Mouse (Mus musculus) liver, embryonic 14.5 days (tissue): ENCODE data around the gene Enox1. TPM values are rescaled to one million over a fixed set of nuclear protein-coding genes. Genes with fewer than 3 reads are reported as not detected.
"Not testable (repeated sequence)": the region's sequence is repeated elsewhere in the genome, so short reads cannot be mapped to it uniquely, and the experiment has no call there.

Experiments used
- ATAC-seq: fragments of 200-750 bp; cut with Nextera tagmentation; 2 replicates; pipeline ENCODE4 v1.8.0; 2017; ENCODE audit warnings: moderate number of reproducible peaks, mild to moderate bottlenecking, moderate library complexity; ENCODE audit not compliant: insufficient read depth
- DNase-seq, 3 experiments: peaks; one replicate each; pipeline ENCODE4 v3.0.0-alpha.2; 2012 to 2013; ENCODE audit warnings: low read depth in 3 of 3, low spot score in 3 of 3
- H3K27ac ChIP-seq: fragments of 300-500 bp; sonication (generic); 2 replicates; pipeline ENCODE4 v1.5.1; 2014; ENCODE audit warnings: moderate library complexity, mild to moderate bottlenecking, control low read depth, inconsistent platforms
- H3K27me3 ChIP-seq: fragments of 300-500 bp; sonication (generic); 2 replicates; pipeline ENCODE4 v1.6.1; 2014; ENCODE audit warnings: mild to moderate bottlenecking, low read length, moderate library complexity; ENCODE audit not compliant: control insufficient read depth, insufficient read depth
- H3K36me3 ChIP-seq: fragments of 300-500 bp; sonication (generic); replicated peaks from 2 replicates; pipeline ENCODE4 v1.6.1; 2014; ENCODE audit warnings: low read depth; ENCODE audit not compliant: control insufficient read depth, insufficient read depth
- H3K4me1 ChIP-seq, 2 experiments: fragments of 200-500 bp in 1 of 2; fragments of 300-500 bp in 1 of 2; sonication (generic) in 1 of 2; replicated peaks; 2 replicates each; pipeline ENCODE4 v1.6.1; 2012 to 2014; ENCODE audit warnings: antibody characterized with exemption in 1 of 2, inconsistent platforms in 1 of 2, low read length in 1 of 2; ENCODE audit not compliant: control insufficient read depth in 2 of 2, insufficient read depth in 2 of 2
- H3K4me2 ChIP-seq: fragments of 300-500 bp; sonication (generic); 2 replicates; pipeline ENCODE4 v1.6.1; 2014; ENCODE audit warnings: low read depth, mild to moderate bottlenecking, control low read depth, moderate library complexity
- H3K4me3 ChIP-seq, 2 experiments: fragments of 200-500 bp in 1 of 2; fragments of 300-500 bp in 1 of 2; sonication (generic) in 1 of 2; 2 replicates each; pipeline ENCODE4 v1.5.1; 2012 to 2014; ENCODE audit warnings: low read depth in 2 of 2, low read length in 2 of 2, mild to moderate bottlenecking in 2 of 2, control low read depth in 1 of 2, inconsistent platforms in 1 of 2, moderate library complexity in 1 of 2; ENCODE audit not compliant: insufficient read depth in 1 of 2
- H3K9ac ChIP-seq: fragments of 300-500 bp; sonication (generic); replicated peaks from 2 replicates; pipeline ENCODE4 v1.6.1; 2014; ENCODE audit warnings: mild to moderate bottlenecking, control low read depth, moderate library complexity
- H3K9me3 ChIP-seq: fragments of 300-500 bp; sonication (generic); 2 replicates; pipeline ENCODE4 v1.6.1; 2016; ENCODE audit warnings: low read length, mixed read lengths; ENCODE audit not compliant: control insufficient read depth
- CTCF ChIP-seq: IDR thresholded peaks from 2 replicates; pipeline ENCODE4 v1.5.1; 2016; ENCODE audit warnings: antibody characterized with exemption, low read depth, control low read depth
- EP300 ChIP-seq: IDR thresholded peaks from 2 replicates; pipeline ENCODE4 v1.6.1; 2016; ENCODE audit warnings: antibody characterized with exemption, low read depth
- WGBS: fragments of 180-500 bp; shearing (Covaris S2); extraction: QIAGEN DNeasy Blood & Tissue Kit; methylation state at CpG from one replicate; pipeline ENCODE4 v1.1.7; 2014; ENCODE audit not compliant: insufficient replicate concordance; 5-methylcytosine and 5-hydroxymethylcytosine counted together
- polyA plus RNA-seq, 2 experiments: library from polyadenylated mRNA; depleted of rRNA in 1 of 2; stranded (reverse) in 1 of 2; unstranded in 1 of 2; fragments of >200 nt; fragmentation: Nextera tagmentation in 1 of 2; extraction: Ambion mirVana in 1 of 2; gene quantifications; 2 replicates each; pipeline versions ENCODE4 v1.2.1 to v1.2.3; 2012 to 2014

Gene Enox1
- polyA plus RNA-seq (2012; rRNA removed) = 0.03 and 0.07 TPM in 2 replicates
- polyA plus RNA-seq (2014; fragmentation: Nextera tagmentation; extraction: Ambion mirVana) = 0.10 and 0.15 TPM in 2 replicates

- Histone ChIP-seq H3K27ac (no peak within 1 kb of the TSS), H3K9ac (no peak within 1 kb of the TSS), H3K4me2 (peak within 1 kb of the TSS; percentile 61), H3K36me3 (no peaks in the 10 kb centered on the region), H3K27me3 (peaks cover 29% of the 10 kb centered on the region), H3K9me3 (no peaks in the 10 kb centered on the region), H3K4me1 (no peaks in the 10 kb centered on the region), H3K4me3 (peak within 1 kb of the TSS; percentile 13 to 49)
- TF ChIP-seq EP300 (no peak), CTCF (no peak)
- WGBS = under 1% methylated on average over 72 of the region's 73 CpGs
- DNase-seq = no peak
- ATAC-seq = no peak
These were observed at the start of gene Enox1 for GRCm38 (mm10) chr14:77156222-77156910. TSS of gene Enox1 (plus strand) at chr14:77156763.

- not testable (repeated sequence) for H3K9ac ChIP-seq, H3K4me2 ChIP-seq, H3K9me3 ChIP-seq, H3K4me1 ChIP-seq, H3K27ac ChIP-seq, H3K27me3 ChIP-seq, H3K36me3 ChIP-seq, H3K4me3 ChIP-seq, DNase-seq, ATAC-seq
- WGBS = 60% methylated on average over 5 of the region's 5 CpGs
These were observed 45.9 kb upstream of the Enox1 start for GRCm38 (mm10) chr14:77110622-77111021.

- no peak overlapping the region for H3K4me2 ChIP-seq
- no peaks in the 10 kb centered on the region; a peak in 1 of 4 replicates for H3K4me1 ChIP-seq
- ATAC-seq (peak; percentile 41; the same call in 1 of the 2 replicates), DNase-seq (no peak)
- no peak overlapping the region for H3K9ac ChIP-seq
- no peak overlapping the region for H3K4me3 ChIP-seq
- no peaks in the 10 kb centered on the region for H3K36me3 ChIP-seq
- no peak overlapping the region for H3K27ac ChIP-seq
- TF ChIP-seq EP300 = peak; percentile 33
- TF ChIP-seq CTCF = no peak
- no peaks in the 10 kb centered on the region for H3K27me3 ChIP-seq
- H3K9me3 ChIP-seq = no peaks in the 10 kb centered on the region
- WGBS = 39% methylated on average over 5 of the region's 5 CpGs
These were observed 26.0 kb upstream of the Enox1 start for GRCm38 (mm10) chr14:77130612-77131011.

DNA sequence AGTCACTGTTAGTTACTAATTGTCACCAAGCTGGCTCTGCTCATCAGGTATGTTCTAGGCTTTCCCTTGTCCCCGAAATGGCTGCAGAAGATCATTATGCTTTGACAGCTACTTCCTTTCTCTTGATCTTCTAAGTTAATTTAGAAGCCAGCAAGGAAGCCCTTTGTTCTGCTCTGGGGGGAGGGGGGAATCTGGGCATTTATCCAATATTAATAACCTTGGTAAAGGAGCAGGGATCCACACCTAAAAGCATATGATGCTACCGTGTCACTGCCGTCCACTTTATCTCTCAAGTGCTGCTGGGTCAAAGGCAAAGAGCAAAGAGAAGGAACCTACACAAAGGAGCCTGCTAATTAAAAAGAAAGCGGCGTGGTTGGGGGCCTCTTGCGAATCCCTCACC lies 19.6 kb upstream of the Enox1 start:
- WGBS = 48% methylated on average over 6 of the region's 6 CpGs
- no peak for TF ChIP-seq EP300
- no peak for TF ChIP-seq CTCF

GRCm38 (mm10) chr14:77141324-77142282 lies 15.0 kb upstream of the Enox1 start:
- Histone ChIP-seq H3K9me3 (no peaks in the 10 kb centered on the region), H3K4me2 (no peak overlapping the region), H3K27me3 (no peaks in the 10 kb centered on the region), H3K4me3 (no peak overlapping the region), H3K4me1 (no peaks in the 10 kb centered on the region), H3K36me3 (no peaks in the 10 kb centered on the region), H3K9ac (no peak overlapping the region), H3K27ac (no peak overlapping the region)
- peak; percentile 57; the same call in 1 of the 2 replicates for TF ChIP-seq CTCF
- no peak for TF ChIP-seq EP300
- DNase-seq (peak; percentile 39 to 59 (median 56)), ATAC-seq (no peak)
- WGBS = 21% methylated on average over 17 of the region's 17 CpGs

More for the DNA sequence above, 19.6 kb upstream of the Enox1 start:
- no peak overlapping the region for H3K4me3 ChIP-seq
- no peak overlapping the region for H3K27ac ChIP-seq
- DNase-seq (no peak), ATAC-seq (no peak)
- no peaks in the 10 kb centered on the region for H3K4me1 ChIP-seq
- no peak overlapping the region for H3K4me2 ChIP-seq
- no peak overlapping the region for H3K9ac ChIP-seq
- H3K27me3 ChIP-seq = no peaks in the 10 kb centered on the region
- H3K9me3 ChIP-seq = no peaks in the 10 kb centered on the region
- H3K36me3 ChIP-seq = no peaks in the 10 kb centered on the region
